Mouse (Mus musculus) hindbrain, embryonic 12.5 days (tissue): Measurements from ENCODE around the gene Parp6. TPM values are rescaled to one million over a fixed set of nuclear protein-coding genes. Genes with fewer than 3 reads are reported as not detected.

Source experiments
- ATAC-seq: fragments of 200-750 bp; cut with Nextera tagmentation; 2 replicates; pipeline ENCODE4 v1.8.0; 2017; ENCODE audit warnings: moderate TSS enrichment; ENCODE audit not compliant: low FRiP score
- H3K27ac ChIP-seq: fragments of 300-500 bp; sonication (generic); 2 replicates; pipeline ENCODE4 v1.5.1; 2016; ENCODE audit warnings: mild to moderate bottlenecking
- H3K27me3 ChIP-seq: fragments of 300-500 bp; sonication (generic); 2 replicates; pipeline ENCODE4 v1.6.1; 2016; ENCODE audit warnings: mild to moderate bottlenecking
- H3K36me3 ChIP-seq: fragments of 300-500 bp; sonication (generic); 2 replicates; pipeline ENCODE4 v1.6.1; 2016; ENCODE audit warnings: mild to moderate bottlenecking
- H3K4me1 ChIP-seq: fragments of 300-500 bp; sonication (generic); 2 replicates; pipeline ENCODE4 v1.6.1; 2016
- H3K4me2 ChIP-seq: fragments of 300-500 bp; sonication (generic); replicated peaks from 2 replicates; pipeline ENCODE4 v1.6.1; 2016; ENCODE audit warnings: mild to moderate bottlenecking
- H3K4me3 ChIP-seq: fragments of 300-500 bp; sonication (generic); 2 replicates; pipeline ENCODE4 v1.5.1; 2016; ENCODE audit warnings: mild to moderate bottlenecking
- H3K9ac ChIP-seq: fragments of 300-500 bp; sonication (generic); 2 replicates; pipeline ENCODE4 v1.6.1; 2016; ENCODE audit warnings: mild to moderate bottlenecking, moderate library complexity
- H3K9me3 ChIP-seq: fragments of 300-500 bp; sonication (generic); replicated peaks from 2 replicates; pipeline ENCODE4 v1.6.1; 2016; ENCODE audit warnings: mild to moderate bottlenecking
- WGBS: fragments of 180-500 bp; shearing (Covaris S2); methylation state at CpG from one replicate; pipeline ENCODE4 v1.1.7; 2016; 5-methylcytosine and 5-hydroxymethylcytosine counted together
- polyA plus RNA-seq: library from polyadenylated mRNA; unstranded; fragments of >200 nt; fragmentation: Nextera tagmentation; extraction: Ambion mirVana; gene quantifications from 2 replicates; pipeline ENCODE4 v1.2.1, GENCODE M21; 2016

The Parp6 gene
- polyA plus RNA-seq, 1 experiment from 2014 or later, result 127 TPM

DNA sequence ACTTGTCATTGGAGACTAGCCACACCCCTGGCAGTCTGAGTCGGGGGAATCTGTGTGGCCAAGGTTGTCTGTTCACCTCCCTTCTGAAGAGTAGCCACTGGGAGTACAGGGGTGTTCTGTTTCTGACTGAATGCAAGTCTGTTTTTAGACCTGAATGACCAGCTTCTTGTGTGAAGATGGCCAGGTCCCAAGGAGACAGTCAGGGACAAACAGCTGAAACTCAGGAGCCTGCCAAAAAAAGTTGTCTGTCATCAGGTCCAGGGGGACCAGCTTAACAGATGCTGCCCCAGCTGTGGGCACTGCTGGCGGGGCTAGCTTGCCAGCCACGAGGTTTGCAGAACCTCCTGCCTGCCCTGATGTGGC is 78.3 kb downstream of the Parp6 start:
- no peak overlapping the region for H3K9ac ChIP-seq
- no peak overlapping the region for H3K4me3 ChIP-seq
- no peak overlapping the region for H3K4me2 ChIP-seq
- H3K9me3 ChIP-seq, result no peaks in the 10 kb centered on the region
- H3K4me1 ChIP-seq, result peaks cover 8% of the 10 kb centered on the region
- no peaks in the 10 kb centered on the region for H3K36me3 ChIP-seq
- peaks cover 5% of the 10 kb centered on the region; the same call in 1 of the 2 replicates for H3K27me3 ChIP-seq
- no peak overlapping the region for H3K27ac ChIP-seq
- WGBS, result 31% methylated on average over 3 of the region's 3 CpGs
- ATAC-seq, result no peak

DNA sequence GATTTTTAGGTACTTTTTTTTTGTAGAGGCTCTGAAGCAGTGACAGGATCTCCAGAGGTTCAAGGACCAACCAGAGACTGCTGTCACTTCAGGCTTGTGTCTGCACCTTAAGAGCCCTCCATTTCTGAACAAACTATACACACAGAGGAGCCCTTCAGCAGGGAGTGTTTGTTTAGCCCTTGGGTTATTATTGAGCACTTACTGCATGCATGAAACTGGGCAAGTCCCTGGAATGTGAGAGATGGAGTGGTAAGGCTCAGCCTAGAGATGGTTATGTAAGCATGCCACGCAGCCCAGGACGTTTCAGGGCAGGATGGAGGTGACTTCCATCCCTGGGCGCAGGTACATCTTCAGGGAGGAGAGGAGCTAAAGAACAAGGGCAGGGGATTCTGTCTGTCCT is 79.3 kb downstream of the Parp6 start:
- no peak for ATAC-seq
- 90% methylated on average over 3 of the region's 3 CpGs for WGBS

More for the DNA sequence above, 79.3 kb downstream of the Parp6 start:
- H3K27me3 ChIP-seq, result peaks cover 5% of the 10 kb centered on the region; the same call in 1 of the 2 replicates
- H3K4me1 ChIP-seq, result peaks cover 8% of the 10 kb centered on the region
- no peak overlapping the region for H3K4me3 ChIP-seq
- no peaks in the 10 kb centered on the region for H3K9me3 ChIP-seq
- no peak overlapping the region for H3K4me2 ChIP-seq
- no peak overlapping the region for H3K9ac ChIP-seq
- no peak overlapping the region for H3K27ac ChIP-seq
- no peaks in the 10 kb centered on the region for H3K36me3 ChIP-seq

Other genes starting within 250 kb of the Parp6 start
- 24.1 and 25.6 TPM in 2 replicates for gene Arih1, start 130.7 kb upstream of the Parp6 start, polyA plus RNA-seq
- 54.6 and 60.6 TPM in 2 replicates for gene Hexa, start 77.7 kb upstream of the Parp6 start, polyA plus RNA-seq
- gene Tmem202, start 77.4 kb upstream of the Parp6 start, polyA plus RNA-seq, result not detected in 2 replicates
- gene Celf6, start 39.4 kb upstream of the Parp6 start, polyA plus RNA-seq, result 20.7 and 21.5 TPM in 2 replicates
- 1,402 and 1,486 TPM in 2 replicates for gene Pkm, start 39.1 kb downstream of the Parp6 start, polyA plus RNA-seq
- 0.46 and 0.83 TPM in 2 replicates for gene Gramd2, start 62.9 kb downstream of the Parp6 start, polyA plus RNA-seq
- gene Senp8, start 133.4 kb downstream of the Parp6 start, polyA plus RNA-seq, result 14.8 and 16.1 TPM in 2 replicates
- gene Myo9a, start 133.6 kb downstream of the Parp6 start, polyA plus RNA-seq, result 23.5 and 26.2 TPM in 2 replicates